Mouse (Mus musculus): ENCODE measurements at regions not wholly inside any gene's neighbourhood (a gene's known extent, or its start where the extent isn't known, plus 50 kb on each side); places are given as distances from the start of the nearest gene placed in this dataset.
A peak's percentile ranks its signal among the peaks of the same experiment; 100 is the strongest.

GRCm38 (mm10) chr1:108649588-108650378, 1060.0 kb downstream of the Serpinb8 start:
- peak; percentile 18 for DNase-seq

- DNase-seq = no peak
Observed at GRCm38 (mm10) chr1:108671026-108671425, 1081.2 kb downstream of the Serpinb8 start.
